Mouse (Mus musculus) heart, embryonic 13.5 days (tissue): ENCODE measurements around the gene Tmem163. TPM values are rescaled to one million over a fixed set of nuclear protein-coding genes. Genes with fewer than 3 reads are reported as not detected.

Experiments
- ATAC-seq: fragments of 200-750 bp; cut with Nextera tagmentation; 2 replicates; pipeline ENCODE4 v1.8.0; 2017; ENCODE audit warnings: moderate TSS enrichment; ENCODE audit not compliant: insufficient number of reproducible peaks, low FRiP score, low TSS enrichment; ENCODE audit errors: extremely low read depth
- H3K27ac ChIP-seq: fragments of 300-500 bp; sonication (generic); replicated peaks from 2 replicates; pipeline ENCODE4 v1.5.1; 2015; ENCODE audit warnings: moderate library complexity, mild to moderate bottlenecking, inconsistent platforms
- H3K27me3 ChIP-seq: fragments of 300-500 bp; sonication (generic); replicated peaks from 2 replicates; pipeline ENCODE4 v1.6.1; 2015; ENCODE audit warnings: mild to moderate bottlenecking, inconsistent platforms
- H3K36me3 ChIP-seq: fragments of 300-500 bp; sonication (generic); 2 replicates; pipeline ENCODE4 v1.6.1; 2015; ENCODE audit warnings: mild to moderate bottlenecking, inconsistent platforms
- H3K4me1 ChIP-seq: fragments of 300-500 bp; sonication (generic); 2 replicates; pipeline ENCODE4 v1.6.1; 2015; ENCODE audit warnings: inconsistent platforms
- H3K4me2 ChIP-seq: fragments of 300-500 bp; sonication (generic); 2 replicates; pipeline ENCODE4 v1.6.1; 2015; ENCODE audit warnings: inconsistent platforms, mild to moderate bottlenecking, moderate library complexity
- H3K4me3 ChIP-seq: fragments of 300-500 bp; sonication (generic); 2 replicates; pipeline ENCODE4 v1.5.1; 2015; ENCODE audit warnings: moderate library complexity, mild to moderate bottlenecking, inconsistent platforms
- H3K9ac ChIP-seq: fragments of 300-500 bp; sonication (generic); 2 replicates; pipeline ENCODE4 v1.6.1; 2015; ENCODE audit warnings: inconsistent platforms, mild to moderate bottlenecking, moderate library complexity
- H3K9me3 ChIP-seq: fragments of 300-500 bp; sonication (generic); 2 replicates; pipeline ENCODE4 v1.6.1; 2016; ENCODE audit warnings: inconsistent platforms
- WGBS: fragments of 180-500 bp; shearing (Covaris S2); methylation state at CpG from one replicate; pipeline ENCODE4 v1.1.7; 2015; ENCODE audit warnings: mixed read lengths; 5-methylcytosine and 5-hydroxymethylcytosine counted together
- polyA plus RNA-seq: library from polyadenylated mRNA; unstranded; fragments of >200 nt; fragmentation: Nextera tagmentation; extraction: Ambion mirVana; gene quantifications from 2 replicates; pipeline ENCODE4 v1.2.1, GENCODE M21; 2015

Tmem163 gene
- polyA plus RNA-seq, 1 experiment from 2014 or later = 22.4 TPM

- ATAC-seq = no peak
- 67% methylated on average over 4 of the region's 4 CpGs for WGBS
- no peaks in the 10 kb centered on the region for H3K36me3 ChIP-seq
- no peaks in the 10 kb centered on the region for H3K9me3 ChIP-seq
- H3K27ac ChIP-seq = no peak overlapping the region
- no peak overlapping the region for H3K4me3 ChIP-seq
- no peak overlapping the region for H3K9ac ChIP-seq
- no peaks in the 10 kb centered on the region for H3K27me3 ChIP-seq
- H3K4me2 ChIP-seq = no peak overlapping the region
- H3K4me1 ChIP-seq = peaks cover 6% of the 10 kb centered on the region
Observed at GRCm38 (mm10) chr1:127548078-127548477, 131.3 kb downstream of the Tmem163 start.

GRCm38 (mm10) chr1:127542756-127543155, 136.6 kb downstream of the Tmem163 start:
- WGBS = 30% methylated on average over 1 of the region's 1 CpGs
- no peaks in the 10 kb centered on the region for H3K36me3 ChIP-seq
- H3K27me3 ChIP-seq = no peaks in the 10 kb centered on the region

GRCm38 (mm10) chr1:127541931-127542330, 137.4 kb downstream of the Tmem163 start:
- Histone ChIP-seq H3K4me3 (no peak overlapping the region), H3K27ac (no peak overlapping the region), H3K27me3 (no peaks in the 10 kb centered on the region), H3K4me1 (peaks cover 7% of the 10 kb centered on the region), H3K4me2 (no peak overlapping the region), H3K9me3 (no peaks in the 10 kb centered on the region), H3K9ac (no peak overlapping the region), H3K36me3 (no peaks in the 10 kb centered on the region)
- WGBS = 75% methylated on average over 7 of the region's 7 CpGs
- ATAC-seq = no peak

More at GRCm38 (mm10) chr1:127542756-127543155, 136.6 kb downstream of the Tmem163 start:
- Histone ChIP-seq H3K4me3 (no peak overlapping the region), H3K4me2 (no peak overlapping the region), H3K9ac (no peak overlapping the region), H3K9me3 (no peaks in the 10 kb centered on the region), H3K4me1 (no peaks in the 10 kb centered on the region), H3K27ac (no peak overlapping the region)
- ATAC-seq = no peak

GRCm38 (mm10) chr1:127541522-127541921, 137.8 kb downstream of the Tmem163 start:
- Histone ChIP-seq H3K27ac (no peak overlapping the region), H3K4me1 (peaks cover 11% of the 10 kb centered on the region)
- 82% methylated on average over 4 of the region's 4 CpGs for WGBS

GRCm38 (mm10) chr1:127537204-127538038, 141.9 kb downstream of the Tmem163 start:
- Histone ChIP-seq H3K27me3 (no peaks in the 10 kb centered on the region), H3K4me2 (peak overlapping the region; percentile 43), H3K9me3 (no peaks in the 10 kb centered on the region), H3K27ac (no peak overlapping the region), H3K4me1 (peaks cover 12% of the 10 kb centered on the region), H3K36me3 (no peaks in the 10 kb centered on the region), H3K9ac (peak overlapping the region; percentile 26; the same call in 1 of the 2 replicates), H3K4me3 (peak overlapping the region; percentile 15; the same call in 1 of the 2 replicates)
- no peak for ATAC-seq
- 36% methylated on average over 17 of the region's 17 CpGs for WGBS

More at GRCm38 (mm10) chr1:127541522-127541921, 137.8 kb downstream of the Tmem163 start:
- Histone ChIP-seq H3K4me2 (no peak overlapping the region), H3K27me3 (no peaks in the 10 kb centered on the region), H3K4me3 (no peak overlapping the region), H3K9ac (no peak overlapping the region), H3K36me3 (no peaks in the 10 kb centered on the region), H3K9me3 (no peaks in the 10 kb centered on the region)
- no peak for ATAC-seq

GRCm38 (mm10) chr1:127536448-127536847, 142.9 kb downstream of the Tmem163 start:
- peaks cover 13% of the 10 kb centered on the region for H3K4me1 ChIP-seq
- H3K36me3 ChIP-seq = no peaks in the 10 kb centered on the region
- 0 out of 2 replicates have a peak, but pooled peaks have one; percentile 19 for ATAC-seq
- H3K9me3 ChIP-seq = no peaks in the 10 kb centered on the region
- H3K27ac ChIP-seq = no peak overlapping the region
- peak overlapping the region; percentile 43; the same call in 1 of the 2 replicates for H3K4me2 ChIP-seq
- H3K4me3 ChIP-seq = no peak overlapping the region
- H3K27me3 ChIP-seq = no peaks in the 10 kb centered on the region
- H3K9ac ChIP-seq = no peak overlapping the region
- 50% methylated on average over 5 of the region's 5 CpGs for WGBS

- no peak overlapping the region for H3K4me2 ChIP-seq
- H3K4me3 ChIP-seq = no peak overlapping the region
- WGBS = 78% methylated on average over 5 of the region's 5 CpGs
- no peak overlapping the region for H3K27ac ChIP-seq
- no peak for ATAC-seq
- no peaks in the 10 kb centered on the region for H3K36me3 ChIP-seq
- H3K9ac ChIP-seq = no peak overlapping the region
- no peaks in the 10 kb centered on the region for H3K9me3 ChIP-seq
- H3K4me1 ChIP-seq = peaks cover 11% of the 10 kb centered on the region
- no peaks in the 10 kb centered on the region for H3K27me3 ChIP-seq
Observed at GRCm38 (mm10) chr1:127531723-127532122, 147.6 kb downstream of the Tmem163 start.

GRCm38 (mm10) chr1:127530849-127531580, 148.3 kb downstream of the Tmem163 start:
- H3K4me3 ChIP-seq = no peak overlapping the region
- H3K4me2 ChIP-seq = no peak overlapping the region
- ATAC-seq = no peak
- 42% methylated on average over 14 of the region's 14 CpGs for WGBS
- H3K36me3 ChIP-seq = no peaks in the 10 kb centered on the region
- H3K4me1 ChIP-seq = peaks cover 7% of the 10 kb centered on the region
- H3K9me3 ChIP-seq = no peaks in the 10 kb centered on the region
- H3K27ac ChIP-seq = no peak overlapping the region
- no peaks in the 10 kb centered on the region for H3K27me3 ChIP-seq
- no peak overlapping the region for H3K9ac ChIP-seq

GRCm38 (mm10) chr1:127523364-127523763, 156.0 kb downstream of the Tmem163 start:
- Histone ChIP-seq H3K9me3 (no peaks in the 10 kb centered on the region), H3K36me3 (no peaks in the 10 kb centered on the region), H3K4me1 (peaks cover 19% of the 10 kb centered on the region), H3K9ac (no peak overlapping the region), H3K4me2 (no peak overlapping the region), H3K27ac (peak overlapping the region; percentile 43), H3K27me3 (no peaks in the 10 kb centered on the region), H3K4me3 (no peak overlapping the region)
- 49% methylated on average over 8 of the region's 8 CpGs for WGBS
- ATAC-seq = no peak

GRCm38 (mm10) chr1:127514888-127515287, 164.5 kb downstream of the Tmem163 start:
- Histone ChIP-seq H3K4me3 (no peak overlapping the region), H3K4me2 (no peak overlapping the region), H3K27me3 (no peaks in the 10 kb centered on the region), H3K9me3 (peaks cover 8% of the 10 kb centered on the region; the same call in 1 of the 2 replicates), H3K27ac (no peak overlapping the region), H3K4me1 (peaks cover 19% of the 10 kb centered on the region), H3K36me3 (no peaks in the 10 kb centered on the region), H3K9ac (no peak overlapping the region)
- ATAC-seq = no peak
- WGBS = 94% methylated on average over 10 of the region's 10 CpGs

GRCm38 (mm10) chr1:127514479-127514878, 164.9 kb downstream of the Tmem163 start:
- Histone ChIP-seq H3K4me2 (no peak overlapping the region), H3K27ac (no peak overlapping the region), H3K27me3 (no peaks in the 10 kb centered on the region), H3K4me3 (no peak overlapping the region), H3K4me1 (peaks cover 19% of the 10 kb centered on the region), H3K9me3 (peaks cover 8% of the 10 kb centered on the region; the same call in 1 of the 2 replicates), H3K9ac (no peak overlapping the region), H3K36me3 (no peaks in the 10 kb centered on the region)
- WGBS = 66% methylated on average over 3 of the region's 3 CpGs
- no peak for ATAC-seq
